Mouse (Mus musculus) bone marrow, adult 2 months (tissue): ENCODE measurements around the gene Tecpr1.

Experiments
- CTCF ChIP-seq: fragments of 200-500 bp; IDR thresholded peaks from 2 replicates; pipeline ENCODE4 v1.5.1; 2011; ENCODE audit warnings: low read length, control low read depth; ENCODE audit not compliant: control insufficient read depth, insufficient read depth
- POLR2A ChIP-seq: fragments of 200-500 bp; IDR thresholded peaks from 2 replicates; pipeline ENCODE4 v1.6.1; 2011; ENCODE audit warnings: low read depth, mild to moderate bottlenecking, control low read depth, low read length, borderline replicate concordance; ENCODE audit not compliant: control insufficient read depth

- TF ChIP-seq POLR2A (no peak), CTCF (no peak)
Observed at GRCm38 (mm10) chr5:144158604-144159003, 64.8 kb downstream of the Tecpr1 start.
